Mouse (Mus musculus) neural tube, embryonic 13.5 days (tissue): ENCODE results near the gene Mrps35. TPM values are rescaled to one million over a fixed set of nuclear protein-coding genes. Genes with fewer than 3 reads are reported as not detected.
A peak's percentile ranks its signal among the peaks of the same experiment; 100 is the strongest.

Source experiments
- ATAC-seq: fragments of 200-750 bp; cut with Nextera tagmentation; 2 replicates; pipeline ENCODE4 v1.8.0; 2017; ENCODE audit warnings: low read depth, mild to moderate bottlenecking, moderate TSS enrichment, moderate library complexity
- H3K27ac ChIP-seq: fragments of 300-500 bp; sonication (generic); replicated peaks from 2 replicates; pipeline ENCODE4 v1.5.1; 2015; ENCODE audit warnings: moderate library complexity, mild to moderate bottlenecking, inconsistent platforms
- H3K27me3 ChIP-seq: fragments of 300-500 bp; sonication (generic); 2 replicates; pipeline ENCODE4 v1.6.1; 2015; ENCODE audit warnings: mild to moderate bottlenecking, inconsistent platforms
- H3K36me3 ChIP-seq: fragments of 300-500 bp; sonication (generic); 2 replicates; pipeline ENCODE4 v1.6.1; 2015; ENCODE audit warnings: mild to moderate bottlenecking, inconsistent platforms
- H3K4me1 ChIP-seq: fragments of 300-500 bp; sonication (generic); replicated peaks from 2 replicates; pipeline ENCODE4 v1.6.1; 2015; ENCODE audit warnings: inconsistent platforms
- H3K4me2 ChIP-seq: fragments of 300-500 bp; sonication (generic); 2 replicates; pipeline ENCODE4 v1.6.1; 2015; ENCODE audit warnings: inconsistent platforms, mild to moderate bottlenecking, moderate library complexity
- H3K4me3 ChIP-seq: fragments of 300-500 bp; sonication (generic); 2 replicates; pipeline ENCODE4 v1.5.1; 2015; ENCODE audit warnings: mild to moderate bottlenecking, inconsistent platforms
- H3K9ac ChIP-seq: fragments of 300-500 bp; sonication (generic); 2 replicates; pipeline ENCODE4 v1.6.1; 2015; ENCODE audit warnings: moderate library complexity, mild to moderate bottlenecking, inconsistent platforms
- H3K9me3 ChIP-seq: fragments of 300-500 bp; sonication (generic); 2 replicates; pipeline ENCODE4 v1.6.1; 2016; ENCODE audit warnings: inconsistent platforms
- WGBS: fragments of 180-500 bp; shearing (Covaris S2); methylation state at CpG from one replicate; pipeline ENCODE4 v1.1.7; 2015; 5-methylcytosine and 5-hydroxymethylcytosine counted together
- polyA plus RNA-seq: library from polyadenylated mRNA; unstranded; fragments of >200 nt; fragmentation: Nextera tagmentation; extraction: Ambion mirVana; gene quantifications from 2 replicates; pipeline ENCODE4 v1.2.1, GENCODE M21; 2015

The Mrps35 gene
- polyA plus RNA-seq, 1 experiment from 2014 or later: 80.5 TPM

DNA sequence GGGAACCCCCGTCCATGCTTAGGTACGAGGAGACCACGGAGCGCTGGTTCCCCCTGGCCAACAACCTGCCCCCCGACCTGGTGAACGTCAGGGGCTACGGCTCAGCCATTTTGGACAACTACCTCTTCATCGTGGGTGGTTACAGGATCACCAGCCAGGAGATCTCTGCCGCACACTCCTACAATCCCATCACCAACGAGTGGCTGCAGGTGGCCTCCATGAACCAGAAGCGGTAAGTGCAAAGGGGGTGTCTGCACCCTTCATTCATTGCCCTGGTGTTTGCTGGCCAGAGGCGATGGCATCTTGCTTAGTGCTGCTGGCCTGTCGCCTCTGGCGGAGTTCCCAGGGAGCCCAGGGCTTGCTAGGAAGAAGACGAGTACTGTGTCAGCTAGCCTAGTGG, 49.6 kb downstream of the Mrps35 start:
- Histone ChIP-seq H3K9me3 (no peaks in the 10 kb centered on the region), H3K4me1 (peaks cover 48% of the 10 kb centered on the region), H3K4me2 (peak overlapping the region; percentile 97), H3K9ac (peak overlapping the region; percentile 93), H3K36me3 (0 out of 2 replicates have a peak, but pooled peaks cover 9% of the 10 kb centered on the region), H3K4me3 (peak overlapping the region; percentile 87), H3K27me3 (peaks cover 9% of the 10 kb centered on the region), H3K27ac (peak overlapping the region; percentile 92)
- no peak; the same call in none of the 2 replicates for ATAC-seq
- 2% methylated on average over 15 of the region's 15 CpGs for WGBS

GRCm38 (mm10) chr6:147094771-147095170, 52.2 kb downstream of the Mrps35 start:
- Histone ChIP-seq H3K36me3 (0 out of 2 replicates have a peak, but pooled peaks cover 9% of the 10 kb centered on the region), H3K27me3 (peaks cover 2% of the 10 kb centered on the region; the same call in 1 of the 2 replicates), H3K4me2 (no peak overlapping the region), H3K4me1 (peaks cover 63% of the 10 kb centered on the region), H3K27ac (no peak overlapping the region), H3K9me3 (no peaks in the 10 kb centered on the region), H3K9ac (no peak overlapping the region), H3K4me3 (no peak overlapping the region)
- ATAC-seq: no peak
- 79% methylated on average over 7 of the region's 7 CpGs for WGBS

GRCm38 (mm10) chr6:147096109-147096508, 53.5 kb downstream of the Mrps35 start:
- Histone ChIP-seq H3K9me3 (no peaks in the 10 kb centered on the region), H3K9ac (no peak overlapping the region), H3K27me3 (no peaks in the 10 kb centered on the region), H3K4me2 (no peak overlapping the region), H3K36me3 (0 out of 2 replicates have a peak, but pooled peaks cover 9% of the 10 kb centered on the region), H3K4me3 (no peak overlapping the region), H3K4me1 (peaks cover 59% of the 10 kb centered on the region), H3K27ac (no peak overlapping the region)
- no peak for ATAC-seq
- 90% methylated on average over 4 of the region's 4 CpGs for WGBS

DNA sequence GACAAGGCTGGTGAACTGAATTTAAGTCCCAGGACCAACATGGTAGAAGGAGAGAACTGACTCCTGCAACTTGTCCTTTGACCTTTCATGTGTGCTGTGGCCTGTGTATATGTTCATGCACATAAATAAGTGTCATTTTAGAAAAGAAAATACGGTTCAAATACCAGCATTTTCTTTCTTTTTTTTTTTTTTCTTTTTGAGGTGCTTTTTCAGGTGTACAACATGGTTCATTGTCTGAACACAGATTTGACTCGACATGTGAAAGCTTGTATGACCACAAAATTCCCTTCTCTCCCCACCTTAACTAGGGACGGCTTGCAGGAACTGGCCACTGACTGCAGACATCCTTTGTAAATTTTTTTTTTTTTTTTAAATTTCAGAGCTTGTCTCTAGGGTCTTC, 54.4 kb downstream of the Mrps35 start:
- 84% methylated on average over 3 of the region's 3 CpGs for WGBS
- Histone ChIP-seq H3K4me1 (peaks cover 60% of the 10 kb centered on the region), H3K4me3 (no peak overlapping the region), H3K9me3 (no peaks in the 10 kb centered on the region), H3K4me2 (no peak overlapping the region), H3K36me3 (0 out of 2 replicates have a peak, but pooled peaks cover 12% of the 10 kb centered on the region), H3K27ac (no peak overlapping the region), H3K27me3 (no peaks in the 10 kb centered on the region), H3K9ac (no peak overlapping the region; the same call in 1 of the 2 replicates)
- no peak for ATAC-seq

DNA sequence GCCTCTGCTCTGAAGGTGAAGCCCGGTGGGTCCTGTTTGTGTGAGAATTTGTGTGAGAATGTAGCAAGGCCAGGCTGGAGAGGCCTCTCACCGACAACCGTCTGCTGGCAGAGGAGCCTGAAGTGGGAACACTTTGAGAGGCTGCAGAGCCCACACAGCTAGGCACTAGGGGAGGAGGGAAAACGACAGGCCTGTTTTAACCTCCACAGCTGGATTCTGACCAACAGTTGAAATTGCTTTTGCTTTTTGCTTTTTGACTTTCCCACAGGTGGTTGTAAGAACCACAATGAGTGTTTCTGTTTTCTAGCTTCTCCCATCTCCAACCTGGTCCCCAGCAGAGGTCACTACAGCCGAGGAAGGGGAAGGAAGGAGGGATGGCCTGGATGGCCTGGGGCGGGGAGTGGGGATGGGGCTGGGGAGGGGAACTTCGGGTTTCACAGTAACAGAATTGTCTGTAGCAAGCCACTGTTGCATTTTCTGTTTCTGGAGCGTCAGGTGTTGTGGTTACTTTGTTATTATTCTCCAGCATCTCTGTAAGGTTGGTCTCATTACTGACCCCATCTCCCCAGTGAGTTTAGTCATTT, 54.9 kb downstream of the Mrps35 start:
- Histone ChIP-seq H3K27ac (no peak overlapping the region), H3K36me3 (peaks cover 17% of the 10 kb centered on the region), H3K4me2 (no peak overlapping the region), H3K4me3 (no peak overlapping the region), H3K27me3 (no peaks in the 10 kb centered on the region), H3K9me3 (no peaks in the 10 kb centered on the region), H3K4me1 (peaks cover 55% of the 10 kb centered on the region), H3K9ac (no peak overlapping the region; the same call in 1 of the 2 replicates)
- no peak for ATAC-seq
- WGBS: 50% methylated on average over 8 of the region's 8 CpGs

- no peak overlapping the region for H3K9ac ChIP-seq
- 77% methylated on average over 19 of the region's 19 CpGs for WGBS
- no peak for ATAC-seq
- H3K4me2 ChIP-seq: no peak overlapping the region
- H3K36me3 ChIP-seq: peaks cover 34% of the 10 kb centered on the region
- no peak overlapping the region for H3K27ac ChIP-seq
- no peak overlapping the region for H3K4me3 ChIP-seq
- peaks cover 36% of the 10 kb centered on the region for H3K4me1 ChIP-seq
- H3K27me3 ChIP-seq: no peaks in the 10 kb centered on the region
- H3K9me3 ChIP-seq: no peaks in the 10 kb centered on the region
Observed at GRCm38 (mm10) chr6:147099458-147100277, 57.1 kb downstream of the Mrps35 start.

DNA sequence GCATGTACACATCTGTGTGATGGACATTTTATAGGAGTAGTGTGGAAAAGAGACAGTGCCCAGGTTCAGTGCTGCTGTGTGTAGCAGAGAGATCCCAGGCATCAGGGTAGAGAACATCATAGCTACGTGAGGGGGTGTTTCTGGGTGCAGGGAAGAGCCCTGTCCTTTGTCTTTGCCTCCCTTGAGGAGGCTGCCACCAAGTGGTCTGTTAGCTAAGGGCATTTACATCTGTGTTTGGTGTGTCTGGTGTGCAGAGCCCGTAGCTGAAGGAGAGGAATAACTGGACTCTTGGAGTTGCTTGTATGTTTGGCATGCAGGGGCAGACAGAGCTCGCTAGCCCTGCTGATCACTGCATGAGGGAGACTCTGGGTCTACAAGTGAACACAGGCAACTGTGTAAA, 59.7 kb downstream of the Mrps35 start:
- 92% methylated on average over 3 of the region's 3 CpGs for WGBS
- Histone ChIP-seq H3K27ac (no peak overlapping the region), H3K4me3 (no peak overlapping the region), H3K4me2 (no peak overlapping the region), H3K27me3 (no peaks in the 10 kb centered on the region), H3K36me3 (peaks cover 38% of the 10 kb centered on the region), H3K4me1 (peaks cover 26% of the 10 kb centered on the region; the same call in 1 of the 2 replicates), H3K9me3 (no peaks in the 10 kb centered on the region), H3K9ac (no peak overlapping the region)
- ATAC-seq: no peak

GRCm38 (mm10) chr6:147105529-147105928, 63.0 kb downstream of the Mrps35 start:
- peaks cover 66% of the 10 kb centered on the region for H3K36me3 ChIP-seq
- 0 out of 2 replicates have a peak, but pooled peaks cover 8% of the 10 kb centered on the region for H3K4me1 ChIP-seq
- 100% methylated on average over 1 of the region's 1 CpGs for WGBS
- H3K4me2 ChIP-seq: no peak overlapping the region
- no peaks in the 10 kb centered on the region for H3K27me3 ChIP-seq
- no peak overlapping the region for H3K27ac ChIP-seq
- H3K4me3 ChIP-seq: no peak overlapping the region
- no peaks in the 10 kb centered on the region for H3K9me3 ChIP-seq
- no peak for ATAC-seq
- no peak overlapping the region for H3K9ac ChIP-seq

GRCm38 (mm10) chr6:147106716-147107115, 64.2 kb downstream of the Mrps35 start:
- Histone ChIP-seq H3K4me1 (no peaks in the 10 kb centered on the region), H3K9me3 (no peaks in the 10 kb centered on the region), H3K27me3 (no peaks in the 10 kb centered on the region), H3K27ac (no peak overlapping the region), H3K4me2 (no peak overlapping the region), H3K36me3 (peaks cover 73% of the 10 kb centered on the region), H3K4me3 (no peak overlapping the region), H3K9ac (no peak overlapping the region)
- WGBS: 92% methylated on average over 6 of the region's 6 CpGs
- ATAC-seq: no peak

DNA sequence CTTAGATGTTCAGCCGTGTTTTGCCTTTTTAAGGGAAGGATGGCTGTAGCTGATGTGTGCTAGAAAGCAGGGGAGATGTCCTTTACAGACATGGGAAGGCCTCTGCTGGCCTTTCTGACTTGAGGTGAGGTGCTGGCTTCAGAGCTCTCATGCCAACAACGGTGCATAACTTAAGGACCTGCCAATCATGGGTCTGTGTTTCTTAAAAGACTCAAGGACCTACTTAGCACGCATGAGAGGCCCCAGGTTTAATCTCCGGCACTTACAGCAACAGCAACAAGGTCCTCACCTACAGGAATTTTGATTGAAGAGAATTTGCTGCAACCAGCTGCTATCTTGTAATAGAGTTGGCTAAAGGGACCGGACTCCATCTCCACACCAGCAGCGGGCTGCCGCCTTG, 66.7 kb downstream of the Mrps35 start:
- WGBS: 95% methylated on average over 7 of the region's 7 CpGs
- no peak overlapping the region for H3K4me2 ChIP-seq
- no peaks in the 10 kb centered on the region for H3K4me1 ChIP-seq
- no peaks in the 10 kb centered on the region for H3K9me3 ChIP-seq
- no peak overlapping the region for H3K4me3 ChIP-seq
- H3K9ac ChIP-seq: no peak overlapping the region
- H3K36me3 ChIP-seq: peaks cover 59% of the 10 kb centered on the region
- ATAC-seq: no peak
- H3K27ac ChIP-seq: no peak overlapping the region
- no peaks in the 10 kb centered on the region for H3K27me3 ChIP-seq

DNA sequence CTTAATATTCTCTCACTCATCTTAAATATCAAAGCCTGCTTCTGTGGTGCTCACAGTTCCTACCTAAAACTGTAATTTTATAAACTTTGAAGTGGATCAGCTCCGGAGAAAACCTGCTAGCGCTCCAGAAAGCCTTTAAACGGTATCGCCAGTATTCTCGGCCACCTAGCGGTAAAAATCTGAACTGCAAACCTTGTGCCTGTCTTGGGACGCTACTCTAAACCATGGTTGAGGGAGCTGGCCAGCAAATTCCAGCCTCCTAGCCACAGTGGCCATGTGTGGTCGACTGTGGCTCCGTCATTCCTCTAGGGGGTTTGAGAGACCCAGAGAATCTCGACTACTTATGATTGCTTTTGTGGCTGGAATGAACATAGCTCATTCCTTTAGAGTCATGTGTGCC, 74.0 kb downstream of the Mrps35 start:
- H3K4me3 ChIP-seq: no peak overlapping the region
- 12% methylated on average over 10 of the region's 10 CpGs for WGBS
- H3K36me3 ChIP-seq: peaks cover 9% of the 10 kb centered on the region
- no peaks in the 10 kb centered on the region for H3K9me3 ChIP-seq
- no peaks in the 10 kb centered on the region for H3K27me3 ChIP-seq
- H3K27ac ChIP-seq: no peak overlapping the region
- no peak overlapping the region for H3K9ac ChIP-seq
- H3K4me2 ChIP-seq: no peak overlapping the region
- 0 out of 2 replicates have a peak, but pooled peaks have one; percentile 36 for ATAC-seq
- H3K4me1 ChIP-seq: no peaks in the 10 kb centered on the region

- no peaks in the 10 kb centered on the region; the same call in 1 of the 2 replicates for H3K36me3 ChIP-seq
- H3K4me3 ChIP-seq: no peak overlapping the region
- H3K4me2 ChIP-seq: no peak overlapping the region
- H3K27me3 ChIP-seq: no peaks in the 10 kb centered on the region
- WGBS: 93% methylated on average over 7 of the region's 7 CpGs
- ATAC-seq: no peak
- no peaks in the 10 kb centered on the region for H3K9me3 ChIP-seq
- no peak overlapping the region for H3K27ac ChIP-seq
- H3K4me1 ChIP-seq: no peaks in the 10 kb centered on the region
- H3K9ac ChIP-seq: no peak overlapping the region
Observed at GRCm38 (mm10) chr6:147117764-147118163, 75.2 kb downstream of the Mrps35 start.
